Mouse (Mus musculus): ENCODE measurements at regions not wholly inside any gene's neighbourhood (a gene's known extent, or its start where the extent isn't known, plus 50 kb on each side); places are given as distances from the start of the nearest gene placed in this dataset.

GRCm38 (mm10) chr9:14003163-14003562 is 175.6 kb downstream of the Fam76b start:
- TF ChIP-seq POLR2A (IDR thresholded peaks at IDR 0.05; ENCODE audit: extremely low read depth, insufficient read depth, low read length) (no peak), CTCF (IDR thresholded peaks at IDR 0.05; ENCODE audit: extremely low read depth, insufficient read depth, low read length) (no peak)
